Mouse (Mus musculus): ENCODE data around the gene Blvrb. TPM values are rescaled to one million over a fixed set of nuclear protein-coding genes. Genes with fewer than 3 reads are reported as not detected.
A peak's percentile ranks its signal among the peaks of the same experiment; 100 is the strongest.
"Not testable (repeated sequence)": the region's sequence is repeated elsewhere in the genome, so short reads cannot be mapped to it uniquely, and the experiment has no call there.

Blvrb gene
- polyA plus RNA-seq, 1 experiment from 2014 or later: 17.3 TPM

- no peak overlapping the region for H3K4me3 ChIP-seq (replicated peaks; ENCODE audit: low read depth, low read length)
- 0 out of 2 replicates have a peak, but pooled peaks cover 5% of the 10 kb centered on the region for H3K4me1 ChIP-seq (ENCODE audit: control insufficient read depth, insufficient read depth, low read length)
- H3K4me2 ChIP-seq (ENCODE audit: low read length): no peak overlapping the region
- no peaks in the 10 kb centered on the region for H3K9me3 ChIP-seq (ENCODE audit: control insufficient read depth, low read length)
- H3K27ac ChIP-seq (replicated peaks; ENCODE audit: low read depth, low read length): no peak overlapping the region
- H3K27me3 ChIP-seq (ENCODE audit: control insufficient read depth, insufficient read depth, low read length): no peaks in the 10 kb centered on the region; the same call in 1 of the 2 replicates
- 84% methylated on average over 7 of the region's 7 CpGs for WGBS
- no peaks in the 10 kb centered on the region for H3K36me3 ChIP-seq (ENCODE audit: control insufficient read depth, insufficient read depth, low read length)
- DNase-seq (no peak), ATAC-seq (ENCODE audit: low FRiP score, low TSS enrichment) (no peak)
- H3K9ac ChIP-seq (replicated peaks; ENCODE audit: low read length): no peak overlapping the region
Observed at GRCm38 (mm10) chr7:27491856-27492255, 44.1 kb downstream of the Blvrb start.

GRCm38 (mm10) chr7:27493022-27493421 lies 45.2 kb downstream of the Blvrb start:
- Histone ChIP-seq H3K27ac (replicated peaks; ENCODE audit: low read depth, low read length) (no peak overlapping the region), H3K9ac (replicated peaks; ENCODE audit: low read length) (no peak overlapping the region), H3K4me2 (ENCODE audit: low read length) (no peak overlapping the region), H3K36me3 (ENCODE audit: control insufficient read depth, insufficient read depth, low read length) (no peaks in the 10 kb centered on the region), H3K4me3 (replicated peaks; ENCODE audit: low read depth, low read length) (no peak overlapping the region), H3K27me3 (ENCODE audit: control insufficient read depth, insufficient read depth, low read length) (no peaks in the 10 kb centered on the region; the same call in 1 of the 2 replicates), H3K9me3 (ENCODE audit: control insufficient read depth, low read length) (no peaks in the 10 kb centered on the region), H3K4me1 (ENCODE audit: control insufficient read depth, insufficient read depth, low read length) (0 out of 2 replicates have a peak, but pooled peaks cover 5% of the 10 kb centered on the region)
- no peak for DNase-seq
- no peak for ATAC-seq (ENCODE audit: low FRiP score, low TSS enrichment)
- 78% methylated on average over 3 of the region's 3 CpGs for WGBS

GRCm38 (mm10) chr7:27493450-27493849 lies 45.7 kb downstream of the Blvrb start:
- no peak overlapping the region for H3K4me3 ChIP-seq (replicated peaks; ENCODE audit: low read depth, low read length)
- no peak for DNase-seq
- H3K4me1 ChIP-seq (ENCODE audit: control insufficient read depth, insufficient read depth, low read length): 0 out of 2 replicates have a peak, but pooled peaks cover 5% of the 10 kb centered on the region
- no peaks in the 10 kb centered on the region for H3K9me3 ChIP-seq (ENCODE audit: control insufficient read depth, low read length)
- no peaks in the 10 kb centered on the region; the same call in 1 of the 2 replicates for H3K27me3 ChIP-seq (ENCODE audit: control insufficient read depth, insufficient read depth, low read length)
- WGBS: 82% methylated on average over 5 of the region's 5 CpGs
- no peak for ATAC-seq (ENCODE audit: low FRiP score, low TSS enrichment)
- no peaks in the 10 kb centered on the region for H3K36me3 ChIP-seq (ENCODE audit: control insufficient read depth, insufficient read depth, low read length)
- no peak overlapping the region for H3K9ac ChIP-seq (replicated peaks; ENCODE audit: low read length)
- no peak overlapping the region for H3K27ac ChIP-seq (replicated peaks; ENCODE audit: low read depth, low read length)
- H3K4me2 ChIP-seq (ENCODE audit: low read length): no peak overlapping the region

- H3K4me2 ChIP-seq (ENCODE audit: low read length); H3K4me1 ChIP-seq (ENCODE audit: control insufficient read depth, insufficient read depth, low read length); H3K36me3 ChIP-seq (ENCODE audit: control insufficient read depth, insufficient read depth, low read length); H3K9ac ChIP-seq (replicated peaks; ENCODE audit: low read length); DNase-seq; ATAC-seq (ENCODE audit: low FRiP score, low TSS enrichment); H3K27me3 ChIP-seq (ENCODE audit: control insufficient read depth, insufficient read depth, low read length); H3K27ac ChIP-seq (replicated peaks; ENCODE audit: low read depth, low read length); H3K9me3 ChIP-seq (ENCODE audit: control insufficient read depth, low read length); H3K4me3 ChIP-seq (replicated peaks; ENCODE audit: low read depth, low read length): not testable (repeated sequence)
- 92% methylated on average over 9 of the region's 9 CpGs for WGBS
Observed at GRCm38 (mm10) chr7:27494659-27495367, 47.0 kb downstream of the Blvrb start.

GRCm38 (mm10) chr7:27499036-27499435 lies 51.3 kb downstream of the Blvrb start, which contains the start of gene Prx:
Prx (plus strand) TSS chr7:27499324.
- Histone ChIP-seq H3K27ac (replicated peaks; ENCODE audit: low read depth, low read length) (no peak within 1 kb of the TSS), H3K9me3 (ENCODE audit: control insufficient read depth, low read length) (no peaks in the 10 kb centered on the region), H3K4me2 (ENCODE audit: low read length) (no peak within 1 kb of the TSS), H3K27me3 (ENCODE audit: control insufficient read depth, insufficient read depth, low read length) (no peaks in the 10 kb centered on the region), H3K4me3 (replicated peaks; ENCODE audit: low read depth, low read length) (no peak within 1 kb of the TSS), H3K4me1 (ENCODE audit: control insufficient read depth, insufficient read depth, low read length) (no peaks in the 10 kb centered on the region), H3K36me3 (ENCODE audit: control insufficient read depth, insufficient read depth, low read length) (no peaks in the 10 kb centered on the region), H3K9ac (replicated peaks; ENCODE audit: low read length) (no peak within 1 kb of the TSS)
- WGBS: 55% methylated on average over 3 of the region's 3 CpGs
- no peak for ATAC-seq (ENCODE audit: low FRiP score, low TSS enrichment)
- no peak for DNase-seq

- Histone ChIP-seq H3K27ac (replicated peaks; ENCODE audit: low read depth, low read length) (no peak overlapping the region), H3K4me1 (ENCODE audit: control insufficient read depth, insufficient read depth, low read length) (no peaks in the 10 kb centered on the region), H3K9me3 (ENCODE audit: control insufficient read depth, low read length) (no peaks in the 10 kb centered on the region), H3K4me2 (ENCODE audit: low read length) (no peak overlapping the region), H3K4me3 (replicated peaks; ENCODE audit: low read depth, low read length) (no peak overlapping the region), H3K36me3 (ENCODE audit: control insufficient read depth, insufficient read depth, low read length) (no peaks in the 10 kb centered on the region), H3K27me3 (ENCODE audit: control insufficient read depth, insufficient read depth, low read length) (no peaks in the 10 kb centered on the region), H3K9ac (replicated peaks; ENCODE audit: low read length) (no peak overlapping the region)
- no peak for DNase-seq
- ATAC-seq (ENCODE audit: low FRiP score, low TSS enrichment): no peak
- WGBS: 70% methylated on average over 4 of the region's 4 CpGs
Observed at GRCm38 (mm10) chr7:27501620-27502019, 53.8 kb downstream of the Blvrb start.

- 0 out of 2 replicates have a peak overlapping the region, but pooled peaks have one; percentile 93 for H3K27ac ChIP-seq (replicated peaks; ENCODE audit: low read depth, low read length)
- H3K4me3 ChIP-seq (replicated peaks; ENCODE audit: low read depth, low read length): peak overlapping the region; percentile 46
- 52% methylated on average over 9 of the region's 9 CpGs for WGBS
- H3K36me3 ChIP-seq (ENCODE audit: control insufficient read depth, insufficient read depth, low read length): no peaks in the 10 kb centered on the region
- H3K9me3 ChIP-seq (ENCODE audit: control insufficient read depth, low read length): no peaks in the 10 kb centered on the region
- ATAC-seq (ENCODE audit: low FRiP score, low TSS enrichment) (no peak), DNase-seq (peak; percentile 18)
- H3K4me1 ChIP-seq (ENCODE audit: control insufficient read depth, insufficient read depth, low read length): no peaks in the 10 kb centered on the region
- peak overlapping the region; percentile 65 for H3K4me2 ChIP-seq (ENCODE audit: low read length)
- no peak overlapping the region; the same call in 1 of the 2 replicates for H3K9ac ChIP-seq (replicated peaks; ENCODE audit: low read length)
- no peaks in the 10 kb centered on the region for H3K27me3 ChIP-seq (ENCODE audit: control insufficient read depth, insufficient read depth, low read length)
Observed at GRCm38 (mm10) chr7:27506765-27507370, 59.1 kb downstream of the Blvrb start.

- DNase-seq (peak; percentile 96), ATAC-seq (ENCODE audit: low FRiP score, low TSS enrichment) (peak; percentile 88)
- peak overlapping the region; percentile 46 for H3K4me3 ChIP-seq (replicated peaks; ENCODE audit: low read depth, low read length)
- under 1% methylated on average over 54 of the region's 54 CpGs for WGBS
- peak overlapping the region; percentile 66 for H3K9ac ChIP-seq (replicated peaks; ENCODE audit: low read length)
- H3K9me3 ChIP-seq (ENCODE audit: control insufficient read depth, low read length): no peaks in the 10 kb centered on the region
- H3K4me2 ChIP-seq (ENCODE audit: low read length): peak overlapping the region; percentile 65
- no peaks in the 10 kb centered on the region for H3K4me1 ChIP-seq (ENCODE audit: control insufficient read depth, insufficient read depth, low read length)
- peak overlapping the region; percentile 93 for H3K27ac ChIP-seq (replicated peaks; ENCODE audit: low read depth, low read length)
- H3K27me3 ChIP-seq (ENCODE audit: control insufficient read depth, insufficient read depth, low read length): no peaks in the 10 kb centered on the region
- H3K36me3 ChIP-seq (ENCODE audit: control insufficient read depth, insufficient read depth, low read length): no peaks in the 10 kb centered on the region
Observed at GRCm38 (mm10) chr7:27507711-27508647, 60.2 kb downstream of the Blvrb start.
